Mouse (Mus musculus) ES-E14 (cell line): ENCODE measurements at regions not wholly inside any gene's neighbourhood (a gene's known extent, or its start where the extent isn't known, plus 50 kb on each side); places are given as distances from the start of the nearest gene placed in this dataset.

ENCODE experiments used
- DNase-seq: peaks from one replicate; pipeline ENCODE4 v3.0.0-alpha.2; 2013; ENCODE audit warnings: low read depth, low spot score
- H3K27ac ChIP-seq: 2 replicates; pipeline ENCODE4 v1.5.1; 2012; ENCODE audit warnings: low read depth, mild to moderate bottlenecking, low read length, moderate library complexity, mixed read lengths; ENCODE audit not compliant: poor library complexity, insufficient read depth, severe bottlenecking
- H3K36me3 ChIP-seq: 2 replicates; pipeline ENCODE4 v1.6.1; 2012; ENCODE audit warnings: mild to moderate bottlenecking, low read length, moderate library complexity, mixed read lengths; ENCODE audit not compliant: control insufficient read depth, poor library complexity, insufficient read depth, severe bottlenecking
- H3K4me1 ChIP-seq, 2 experiments: fragments of 150-350 bp in 1 of 2; sonication (generic) in 1 of 2; 2 replicates each; pipeline ENCODE4 v1.6.1; 2012; ENCODE audit warnings: low read length in 2 of 2, mild to moderate bottlenecking in 1 of 2, mixed read lengths in 1 of 2; ENCODE audit not compliant: control insufficient read depth in 2 of 2, insufficient read depth in 2 of 2, poor library complexity in 1 of 2
- H3K4me3 ChIP-seq, 2 experiments: fragments of 150-350 bp in 1 of 2; sonication (generic) in 1 of 2; 2 replicates each; pipeline ENCODE4 v1.5.1; 2012; ENCODE audit warnings: low read length in 2 of 2, low read depth in 1 of 2, mild to moderate bottlenecking in 1 of 2, mixed read lengths in 1 of 2; ENCODE audit not compliant: insufficient read depth in 1 of 2, poor library complexity in 1 of 2, severe bottlenecking in 1 of 2
- H3K9ac ChIP-seq: 2 replicates; pipeline ENCODE4 v1.6.1; 2012; ENCODE audit warnings: low read depth, mild to moderate bottlenecking, low read length, mixed read lengths; ENCODE audit not compliant: poor library complexity, insufficient read depth, severe bottlenecking
- H3K9me3 ChIP-seq: fragments of 150-350 bp; sonication (generic); 2 replicates; pipeline ENCODE4 v1.6.1; 2012; ENCODE audit warnings: low read depth, mild to moderate bottlenecking, low read length; ENCODE audit not compliant: control insufficient read depth, insufficient read depth
- CHD2 ChIP-seq: IDR thresholded peaks from 2 replicates; pipeline ENCODE4 v1.6.1; 2014; ENCODE audit warnings: mild to moderate bottlenecking, low read depth, low read length, inconsistent platforms
- HCFC1 ChIP-seq: IDR thresholded peaks from 2 replicates; pipeline ENCODE4 v1.6.1; 2012; ENCODE audit warnings: low read length, inconsistent platforms, borderline replicate concordance; ENCODE audit not compliant: insufficient read depth
- MAFK ChIP-seq: IDR thresholded peaks from 2 replicates; pipeline ENCODE4 v1.6.1; 2014; ENCODE audit warnings: mild to moderate bottlenecking, low read depth, low read length, inconsistent platforms; ENCODE audit not compliant: insufficient read depth
- ZC3H11A ChIP-seq: IDR thresholded peaks from 2 replicates; pipeline ENCODE4 v1.6.1; 2012; ENCODE audit warnings: low read depth, mild to moderate bottlenecking, inconsistent platforms, low read length, borderline replicate concordance
- ZNF384 ChIP-seq: IDR thresholded peaks from 2 replicates; pipeline ENCODE4 v1.6.1; 2012; ENCODE audit warnings: low read depth, low read length, inconsistent platforms
- in situ Hi-C, 2 experiments: fragments of 600-800 bp; cut with MboI; formaldehyde crosslinking; loops; one replicate each; pipeline ENCODE4 v1.15.1; 2025; ENCODE audit warnings: low sequenced_read_pairs in 2 of 2, inconsistent platforms in 1 of 2; ENCODE audit not compliant: unreplicated experiment in 2 of 2

- no peaks in the 10 kb centered on the region for H3K9me3 ChIP-seq
- no peaks in the 10 kb centered on the region for H3K36me3 ChIP-seq
- in situ Hi-C loops, result no loop called here
- TF ChIP-seq MAFK (no peak), ZC3H11A (no peak), HCFC1 (no peak), ZNF384 (no peak), CHD2 (no peak)
- no peaks in the 10 kb centered on the region for H3K4me1 ChIP-seq
- DNase-seq, result no peak
- H3K4me3 ChIP-seq, result no peak overlapping the region
- no peak overlapping the region for H3K9ac ChIP-seq
- no peak overlapping the region for H3K27ac ChIP-seq
These were observed 417.2 kb upstream of the Zfp462 start for GRCm38 (mm10) chr4:54527660-54528059.

DNA sequence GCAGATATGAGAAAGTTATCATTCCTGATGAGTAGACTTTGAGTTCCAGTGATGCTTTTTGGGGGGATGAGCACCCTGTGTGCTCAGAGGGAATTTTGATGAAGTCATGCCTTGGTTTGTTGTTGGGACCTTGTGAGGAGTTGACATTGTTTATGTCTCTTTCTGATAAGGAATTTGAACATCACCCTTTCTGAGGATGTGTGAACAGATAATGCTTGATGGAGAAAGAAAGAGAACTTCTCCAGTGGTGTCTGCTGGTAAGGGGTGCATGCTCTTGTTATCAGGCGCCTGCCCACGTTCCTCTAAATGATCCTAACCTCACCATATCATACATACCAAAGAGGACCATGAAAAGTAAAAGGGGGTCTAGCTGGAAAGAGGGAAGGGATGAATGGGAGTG lies 413.1 kb upstream of the Zfp462 start:
- Histone ChIP-seq H3K4me1 (no peaks in the 10 kb centered on the region), H3K9me3 (no peaks in the 10 kb centered on the region), H3K36me3 (no peaks in the 10 kb centered on the region), H3K27ac (no peak overlapping the region), H3K9ac (no peak overlapping the region), H3K4me3 (no peak overlapping the region)
- no peak for DNase-seq
- TF ChIP-seq CHD2 (no peak), HCFC1 (no peak)
- in situ Hi-C loops, result no loop called here

- Histone ChIP-seq H3K9ac (no peak overlapping the region), H3K4me1 (no peaks in the 10 kb centered on the region), H3K27ac (no peak overlapping the region), H3K9me3 (no peaks in the 10 kb centered on the region), H3K36me3 (no peaks in the 10 kb centered on the region), H3K4me3 (no peak overlapping the region)
- TF ChIP-seq ZC3H11A, result no peak
- no peak for TF ChIP-seq MAFK
- TF ChIP-seq CHD2, result no peak
- no peak for TF ChIP-seq ZNF384
- no peak for TF ChIP-seq HCFC1
- no peak for DNase-seq
- in situ Hi-C loops, result no loop called here
These were observed 411.0 kb upstream of the Zfp462 start for GRCm38 (mm10) chr4:54533846-54534245.

DNA sequence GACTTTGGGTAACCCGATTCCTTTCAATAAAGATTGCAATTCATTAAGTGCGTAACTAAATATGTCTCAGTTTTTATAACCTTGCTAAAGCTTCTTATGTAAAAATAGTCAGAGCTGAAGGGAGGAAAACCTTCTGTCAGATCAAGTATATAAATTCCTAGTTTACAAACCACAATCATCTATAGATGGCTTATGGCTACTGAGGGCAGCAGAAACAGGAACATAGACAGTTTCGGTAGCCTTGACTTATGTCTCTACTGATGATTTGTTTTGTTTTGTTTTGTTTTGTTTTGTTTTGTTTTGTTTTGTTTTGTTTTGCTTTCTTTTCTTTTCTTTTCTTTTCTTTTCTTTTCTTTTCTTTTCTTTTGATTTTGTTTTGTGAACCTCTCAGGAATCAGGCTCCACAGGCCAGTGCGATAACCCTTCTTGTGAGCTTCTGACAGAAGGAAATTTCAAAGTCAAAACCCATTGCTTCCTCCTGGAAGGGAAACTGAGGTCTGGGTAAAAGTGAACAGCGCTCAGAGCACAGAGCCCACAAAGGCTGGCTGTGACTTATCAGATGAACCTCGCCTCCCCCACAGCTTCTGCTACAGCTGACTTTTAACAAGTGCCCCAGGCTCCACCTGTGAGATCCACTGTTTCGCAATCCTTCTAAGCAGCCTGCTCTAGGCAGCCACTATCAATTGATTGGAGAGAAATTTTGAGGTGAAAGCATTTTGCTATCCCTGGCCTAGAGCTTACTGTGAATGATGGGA lies 391.8 kb upstream of the Zfp462 start:
- Histone ChIP-seq H3K36me3 (no peaks in the 10 kb centered on the region), H3K9me3 (no peaks in the 10 kb centered on the region), H3K4me1 (no peaks in the 10 kb centered on the region), H3K9ac (no peak overlapping the region), H3K4me3 (no peak overlapping the region), H3K27ac (no peak overlapping the region)
- DNase-seq, result no peak
- TF ChIP-seq CHD2 (no peak), HCFC1 (no peak), ZC3H11A (no peak), MAFK (no peak), ZNF384 (no peak)
- in situ Hi-C loops, result no loop called here

- no peaks in the 10 kb centered on the region for H3K36me3 ChIP-seq
- in situ Hi-C loops, result no loop called here
- no peak overlapping the region for H3K4me3 ChIP-seq
- no peaks in the 10 kb centered on the region for H3K4me1 ChIP-seq
- no peak for DNase-seq
- no peaks in the 10 kb centered on the region for H3K9me3 ChIP-seq
- TF ChIP-seq HCFC1 (no peak), CHD2 (no peak), ZC3H11A (no peak), ZNF384 (no peak), MAFK (no peak)
- H3K27ac ChIP-seq, result no peak overlapping the region
- H3K9ac ChIP-seq, result no peak overlapping the region
These were observed 381.8 kb upstream of the Zfp462 start for GRCm38 (mm10) chr4:54563075-54563474.
